Mouse (Mus musculus) induced T-regulatory cell, adult 2 months (primary cell): ENCODE data around the gene Samsn1.

Source experiments
- DNase-seq: peaks from one replicate; pipeline ENCODE4 v3.0.0-alpha.2; 2012; ENCODE audit warnings: low read depth

Samsn1 gene

DNA sequence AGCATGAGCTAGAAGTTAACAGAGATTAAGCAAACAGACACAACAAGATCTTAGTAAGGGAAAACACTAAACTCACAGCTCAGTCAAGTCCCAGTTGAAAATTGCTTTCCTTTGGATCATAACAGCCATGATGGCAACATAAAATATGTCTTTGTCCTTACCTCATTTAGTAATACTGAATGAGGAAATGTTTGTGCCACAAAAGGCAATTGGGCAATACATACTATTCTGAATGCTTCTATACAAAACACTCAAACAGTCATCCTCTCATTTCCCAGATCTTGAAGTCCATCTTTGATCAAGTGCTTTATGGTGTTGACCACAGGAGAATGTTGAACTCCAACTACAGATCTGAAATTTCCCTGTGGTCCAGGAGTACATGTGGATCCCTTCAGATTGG lies 88.7 kb downstream of the Samsn1 start:
- DNase-seq: no peak

DNA sequence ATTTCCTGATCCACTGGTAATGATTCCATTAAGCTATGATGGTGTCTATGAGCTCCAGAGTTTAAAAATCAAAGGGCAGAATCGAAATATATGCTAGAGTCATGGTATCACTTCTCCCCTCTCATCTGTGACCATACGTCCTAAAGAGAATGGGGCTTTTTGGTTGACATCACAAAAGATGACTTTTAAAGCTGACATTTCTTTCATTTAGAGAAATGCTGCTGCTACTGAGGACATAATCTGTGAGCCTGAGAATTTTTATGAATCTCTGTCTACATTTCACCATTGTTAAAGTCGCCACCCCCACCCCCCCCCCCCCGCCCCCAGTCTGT lies 91.9 kb downstream of the Samsn1 start:
- no peak for DNase-seq

DNA sequence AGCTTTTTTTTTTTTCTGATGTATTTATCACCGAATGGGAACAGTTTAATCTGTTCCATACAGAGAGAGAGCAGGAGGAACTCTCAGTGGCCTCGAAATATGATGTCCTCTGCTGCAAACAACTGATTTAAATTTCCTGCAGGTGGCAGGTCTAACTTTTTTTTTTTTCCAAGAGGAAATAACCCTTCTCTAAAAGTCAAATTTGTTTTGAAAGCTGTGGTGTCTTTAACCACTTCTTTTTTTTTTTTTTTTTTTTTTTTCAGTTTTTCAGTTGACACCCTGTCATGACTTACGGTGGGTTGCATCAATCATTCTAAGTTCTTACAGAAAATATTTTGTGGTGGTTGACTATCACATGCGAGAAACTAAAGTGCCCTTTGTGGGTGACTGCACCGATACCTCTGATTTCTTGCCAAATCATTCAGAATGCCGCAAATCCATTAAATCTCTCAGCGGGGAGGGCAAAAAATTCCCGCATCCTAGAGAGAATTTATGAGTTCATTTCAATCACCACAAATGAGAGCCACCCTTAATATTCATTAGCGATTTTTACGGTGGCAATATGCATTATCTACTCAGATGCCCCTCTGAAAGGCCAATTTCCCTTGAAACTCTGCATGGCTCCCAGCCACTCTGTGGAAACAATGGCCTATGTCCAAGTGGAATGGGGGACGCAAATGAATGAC lies 92.4 kb downstream of the Samsn1 start:
- peak; percentile 42 for DNase-seq

DNA sequence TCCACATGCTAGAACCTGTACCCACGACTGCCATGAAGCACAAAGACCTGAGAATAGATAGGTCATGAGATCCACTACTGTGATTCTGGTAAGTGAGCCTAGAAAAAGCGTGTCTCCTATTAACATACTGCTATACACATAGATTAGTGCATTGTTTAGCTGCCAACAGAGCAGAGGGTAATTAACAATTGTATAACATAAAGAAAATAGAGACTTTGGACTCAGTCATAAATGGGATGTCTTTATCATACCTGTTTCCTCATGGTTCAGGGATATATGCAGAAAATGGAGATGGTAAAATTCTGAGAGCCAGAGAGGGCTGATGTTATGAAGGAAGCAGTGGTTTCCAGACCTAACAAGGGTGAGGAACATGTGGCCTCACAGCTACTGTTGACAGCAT lies 95.6 kb downstream of the Samsn1 start:
- no peak for DNase-seq

DNA sequence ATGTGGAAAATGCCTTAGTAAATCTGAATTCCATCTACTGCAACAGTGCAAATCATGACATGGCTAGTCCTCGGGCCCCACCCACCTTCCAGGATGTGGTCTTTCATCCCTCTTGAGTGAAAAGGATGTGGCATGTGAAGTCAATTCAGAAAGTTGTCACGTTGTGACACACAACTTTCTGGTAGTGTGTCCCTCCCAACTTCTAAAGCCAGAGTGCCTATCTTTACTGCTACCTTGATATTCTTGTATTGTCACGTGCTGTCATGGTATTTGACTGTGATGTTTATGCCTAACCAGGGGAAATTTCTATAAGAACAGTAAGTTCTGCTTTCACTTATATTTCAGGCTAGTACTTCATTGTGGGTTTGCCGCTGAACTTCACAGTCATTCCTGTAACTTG lies 101.2 kb downstream of the Samsn1 start:
- peak; percentile 81 for DNase-seq

DNA sequence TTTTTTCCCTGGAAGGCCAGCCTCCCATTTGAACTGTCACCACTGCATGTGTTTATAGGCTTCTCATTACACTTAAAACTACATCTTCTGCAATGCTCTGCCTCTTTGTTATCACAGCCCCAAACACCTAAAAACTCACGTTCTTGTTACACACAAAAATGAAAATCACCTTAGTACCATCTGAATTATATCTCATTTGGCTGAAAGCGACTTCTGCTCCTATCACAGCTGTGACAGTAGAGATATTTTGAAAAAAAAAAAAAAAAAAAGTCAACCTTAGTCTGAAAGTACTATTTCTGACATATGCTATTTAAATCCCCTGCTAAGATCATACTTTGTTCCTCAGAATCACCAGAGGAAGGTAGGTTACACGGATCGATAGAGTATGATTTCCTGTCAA lies 102.8 kb downstream of the Samsn1 start:
- DNase-seq: no peak

DNA sequence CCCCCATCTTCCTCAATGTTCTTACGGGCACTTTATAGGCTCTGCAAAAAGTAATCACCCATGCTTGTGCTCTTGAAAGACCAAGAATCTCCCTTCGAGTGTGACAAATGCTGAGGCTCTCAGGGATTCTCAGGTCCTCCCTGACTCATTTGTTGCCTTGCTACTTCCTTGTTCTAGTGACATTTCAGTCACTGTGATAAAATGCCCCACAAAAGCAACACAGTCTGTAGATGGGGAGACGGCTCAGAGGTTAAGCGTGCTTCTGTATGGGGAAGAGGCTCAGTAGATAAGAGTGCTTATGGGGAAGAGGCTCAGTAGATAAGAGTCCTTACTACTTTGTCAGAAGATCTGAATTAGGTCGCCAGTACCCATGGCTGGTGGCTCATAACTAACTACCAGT lies 104.4 kb downstream of the Samsn1 start:
- no peak for DNase-seq

DNA sequence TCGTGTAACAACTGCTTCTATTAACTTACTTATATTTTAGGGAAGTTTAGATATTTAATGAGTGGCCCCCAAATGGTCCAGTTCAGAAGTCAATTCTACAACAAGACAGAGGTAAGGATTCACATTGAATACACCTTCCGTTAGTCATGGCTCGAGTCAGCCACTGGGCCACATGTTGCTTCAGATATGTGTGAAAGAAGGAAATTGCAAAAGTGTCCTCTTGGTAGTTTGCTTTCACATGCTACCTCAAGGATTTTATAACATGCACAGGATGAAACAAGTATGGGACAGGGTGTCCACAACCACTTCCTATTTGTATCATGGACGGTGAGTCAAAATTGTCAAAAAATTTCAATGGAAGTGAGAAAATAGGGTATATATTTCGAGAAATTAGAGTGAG lies 110.0 kb downstream of the Samsn1 start:
- DNase-seq: no peak

DNA sequence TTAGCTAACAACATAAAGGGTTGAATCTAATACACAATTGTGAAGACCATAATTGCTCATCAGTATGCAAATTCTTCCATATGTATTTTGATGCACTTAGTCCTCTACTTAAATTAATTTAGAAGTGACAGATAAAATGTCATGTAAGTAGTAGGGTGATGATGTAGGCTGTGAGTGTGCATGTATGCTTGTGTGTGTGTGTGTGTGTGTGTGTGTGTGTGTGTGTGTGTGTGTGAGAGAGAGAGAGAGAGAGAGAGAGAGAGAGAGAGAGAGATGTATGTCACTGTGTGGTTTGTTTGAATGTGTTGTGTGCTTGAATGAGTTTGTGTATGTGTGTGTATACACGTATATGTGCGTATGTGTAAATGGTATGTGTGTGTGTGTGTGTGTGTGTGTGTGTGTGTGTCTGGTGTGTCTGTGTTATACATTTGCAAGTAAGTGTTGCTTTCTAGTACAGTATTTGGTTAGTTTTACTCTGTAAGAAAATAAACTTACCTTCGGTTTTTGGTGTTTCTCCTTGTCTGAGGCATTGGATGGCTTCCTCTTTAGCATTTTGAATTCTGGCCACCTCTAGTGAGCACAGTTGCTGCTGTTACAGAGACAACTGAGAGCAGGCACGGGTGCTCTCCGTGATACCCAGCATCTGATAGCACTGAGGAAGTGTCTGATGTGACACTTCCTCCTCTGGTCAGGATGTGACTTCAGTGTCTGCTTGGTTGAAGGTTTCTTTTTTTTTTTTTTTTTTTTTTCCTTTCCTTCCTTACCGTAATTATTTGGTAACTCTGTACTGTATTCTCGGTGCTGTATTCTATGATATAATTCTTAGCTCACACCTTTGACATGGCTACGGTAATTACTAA lies 113.2 kb downstream of the Samsn1 start:
- peak; percentile 92 for DNase-seq

DNA sequence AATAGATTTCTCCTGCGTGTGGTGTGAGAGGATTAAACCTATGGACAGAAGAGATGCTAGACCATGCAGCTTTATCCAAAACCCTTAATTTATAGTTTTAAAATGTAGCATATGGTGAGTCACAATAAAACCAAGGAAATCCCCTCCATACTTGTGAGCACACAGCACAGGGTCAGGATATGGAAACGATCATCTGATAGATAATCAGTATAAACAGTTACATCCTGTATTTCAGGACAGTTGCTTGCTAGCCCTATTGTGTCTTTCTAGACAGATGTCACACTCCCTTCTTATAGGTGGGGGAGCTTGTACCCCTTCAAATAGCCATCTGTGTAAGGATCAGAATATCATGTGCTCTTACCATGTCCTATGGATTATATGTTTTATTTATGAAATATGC lies 115.3 kb downstream of the Samsn1 start:
- DNase-seq: peak; percentile 83

DNA sequence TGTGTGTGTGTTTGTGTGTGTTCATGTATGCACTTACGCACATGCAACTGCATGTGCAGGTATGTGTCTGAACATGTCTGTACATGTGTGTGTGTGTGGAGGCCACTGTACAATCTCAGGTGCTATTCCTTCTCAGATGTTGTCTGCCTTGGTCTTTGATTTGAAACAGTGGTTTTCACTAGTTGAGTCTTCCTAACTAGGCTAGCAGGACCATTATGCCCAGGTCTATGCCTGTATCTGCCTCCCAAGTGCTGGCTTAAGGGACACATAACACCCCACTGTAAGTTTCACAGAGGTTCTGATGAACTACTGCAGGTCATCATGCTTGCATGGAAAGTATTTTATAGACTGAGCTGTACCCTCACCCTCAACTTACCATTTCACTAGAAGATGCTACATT lies 115.8 kb downstream of the Samsn1 start:
- no peak for DNase-seq

DNA sequence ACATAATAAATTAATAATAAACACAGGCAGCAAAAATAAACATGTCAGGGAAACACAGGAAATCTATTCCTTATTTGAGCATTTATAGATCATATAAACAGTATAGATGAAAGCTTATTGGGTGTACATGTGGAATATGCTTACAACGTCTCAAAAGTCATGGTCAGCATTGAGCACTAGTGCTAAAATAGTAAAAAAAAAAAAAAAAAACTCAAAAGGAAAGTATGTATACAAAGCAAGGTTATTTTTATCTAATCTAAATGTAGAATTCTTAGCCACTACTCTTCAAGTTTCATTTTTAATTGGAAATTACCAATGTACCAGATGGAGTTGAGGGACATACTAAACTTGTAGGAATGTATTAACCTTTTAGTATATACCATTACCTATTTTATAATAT lies 116.8 kb downstream of the Samsn1 start:
- DNase-seq: peak; percentile 39

DNA sequence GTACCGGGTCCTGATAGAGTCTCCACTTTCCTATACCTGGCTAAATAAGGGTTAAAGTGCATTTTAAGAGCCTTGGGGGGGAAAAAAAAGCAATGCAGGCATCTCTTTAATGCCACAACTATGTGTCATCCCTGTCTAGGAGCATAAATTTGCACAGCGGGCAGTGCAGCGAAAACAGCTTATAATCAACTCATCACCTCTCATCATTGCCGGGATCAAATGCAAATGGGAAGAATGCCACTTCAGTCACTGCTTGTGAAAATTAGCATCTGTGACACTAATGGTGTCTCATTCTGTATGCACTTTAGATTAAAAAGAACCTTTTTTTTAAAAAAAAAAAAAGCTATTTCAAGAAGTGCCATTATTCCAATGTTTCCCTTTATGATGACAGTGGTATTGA lies 118.0 kb downstream of the Samsn1 start:
- DNase-seq: no peak

DNA sequence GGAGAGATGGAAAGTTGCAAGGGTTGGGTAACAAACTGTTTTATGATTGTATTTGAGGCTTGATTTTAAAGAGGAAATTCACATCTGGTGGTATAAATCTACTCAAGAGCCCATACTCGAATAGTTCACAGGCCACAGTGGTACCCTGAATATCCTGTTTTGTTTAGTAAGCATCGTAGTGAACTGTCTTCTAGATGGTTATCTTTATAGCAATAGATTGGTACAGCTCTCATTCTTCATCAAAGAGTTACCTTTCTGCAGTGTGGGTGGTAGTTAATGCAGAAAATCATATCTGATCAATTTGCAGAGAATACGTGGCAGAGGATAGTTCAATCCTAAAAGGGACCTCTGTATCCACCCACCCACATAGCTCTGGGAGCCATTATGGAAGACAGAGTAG lies 119.1 kb downstream of the Samsn1 start:
- DNase-seq: peak; percentile 62

DNA sequence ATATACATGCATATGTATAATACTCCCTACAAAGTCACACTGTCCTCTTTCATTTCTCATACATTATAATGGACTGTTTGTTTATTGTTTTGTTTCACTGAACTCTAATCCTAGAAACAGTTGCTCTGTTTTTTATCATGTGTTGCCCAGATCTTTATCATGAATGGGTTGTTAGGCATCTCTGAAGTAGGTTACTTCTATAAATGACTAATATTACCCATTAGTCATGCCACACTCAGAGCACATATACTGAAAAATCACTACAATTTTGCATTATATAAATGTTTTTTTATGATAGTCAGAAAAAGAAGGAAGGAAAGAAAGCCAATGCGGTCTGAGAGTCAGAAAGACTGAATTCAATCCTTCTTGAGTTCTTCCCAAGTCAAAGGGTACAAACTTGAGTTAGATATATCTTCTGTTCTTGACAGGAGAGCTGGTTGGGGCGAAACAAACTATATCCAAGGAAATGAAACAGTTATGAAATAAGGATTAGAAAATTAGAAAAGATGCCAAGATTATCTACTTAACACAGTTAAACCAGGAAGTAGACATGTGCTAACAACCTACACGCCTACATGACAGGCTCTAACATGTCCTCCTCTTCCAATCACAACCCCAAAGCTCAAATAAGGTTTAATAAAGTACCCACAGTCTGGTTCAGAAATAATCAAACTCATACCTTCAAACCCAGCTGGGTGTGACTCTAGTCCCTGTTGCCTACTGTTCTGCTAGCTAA lies 122.0 kb downstream of the Samsn1 start:
- peak; percentile 54 for DNase-seq

DNA sequence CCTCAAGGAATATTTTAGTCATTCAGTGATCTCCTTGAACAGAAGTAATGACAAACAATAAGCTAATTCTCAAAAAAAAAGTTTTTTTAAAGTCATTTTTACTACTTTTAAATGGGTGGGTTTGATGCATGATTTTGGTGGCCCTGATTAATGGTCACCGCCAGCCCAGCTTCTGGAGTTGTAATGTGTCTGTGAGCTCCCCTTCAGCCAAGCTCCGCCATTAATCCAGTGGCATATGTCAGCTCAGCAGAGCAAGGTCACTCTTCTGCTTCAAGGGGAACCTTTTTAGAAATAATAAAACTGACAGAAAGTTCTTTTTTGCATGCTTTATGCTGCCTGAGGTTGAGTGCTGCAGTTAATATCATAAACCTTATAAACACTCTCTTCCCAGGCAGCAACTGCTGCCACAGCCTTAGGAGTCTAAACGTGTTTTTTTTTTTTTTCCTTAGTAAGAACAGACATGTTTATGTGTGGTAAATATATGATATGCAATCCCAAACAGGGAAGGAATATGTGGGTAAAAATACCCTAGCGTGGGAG lies 124.2 kb downstream of the Samsn1 start:
- DNase-seq: no peak

DNA sequence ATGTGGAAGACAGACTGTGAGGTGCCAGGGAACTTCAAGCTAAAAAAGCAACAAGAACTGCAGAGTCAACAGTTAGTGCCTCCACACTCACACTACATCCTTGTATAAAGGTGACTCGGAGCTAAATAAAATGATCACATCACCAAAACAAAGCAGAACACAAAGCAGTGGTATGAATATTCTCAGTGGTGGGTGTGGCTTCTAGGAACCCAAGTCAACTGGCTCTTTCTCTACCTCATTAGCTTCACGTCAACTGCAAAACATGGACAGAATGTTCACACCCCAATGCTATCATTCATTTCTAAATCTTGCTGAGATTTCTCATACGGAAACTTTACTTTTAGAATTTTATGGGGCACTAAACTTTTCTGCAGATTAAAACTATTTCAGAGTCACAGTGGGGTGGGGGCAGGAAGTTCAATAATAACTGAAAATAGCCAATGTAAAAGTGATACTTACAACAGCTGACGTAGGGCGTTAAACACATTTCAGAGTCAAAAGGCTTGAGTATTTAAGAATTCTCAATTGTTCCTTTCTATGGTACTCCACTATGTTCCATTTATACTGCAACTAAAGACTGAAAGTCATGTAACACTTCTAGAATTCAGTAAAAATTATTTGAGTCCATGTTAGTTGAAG lies 127.7 kb downstream of the Samsn1 start:
- DNase-seq: peak; percentile 83

DNA sequence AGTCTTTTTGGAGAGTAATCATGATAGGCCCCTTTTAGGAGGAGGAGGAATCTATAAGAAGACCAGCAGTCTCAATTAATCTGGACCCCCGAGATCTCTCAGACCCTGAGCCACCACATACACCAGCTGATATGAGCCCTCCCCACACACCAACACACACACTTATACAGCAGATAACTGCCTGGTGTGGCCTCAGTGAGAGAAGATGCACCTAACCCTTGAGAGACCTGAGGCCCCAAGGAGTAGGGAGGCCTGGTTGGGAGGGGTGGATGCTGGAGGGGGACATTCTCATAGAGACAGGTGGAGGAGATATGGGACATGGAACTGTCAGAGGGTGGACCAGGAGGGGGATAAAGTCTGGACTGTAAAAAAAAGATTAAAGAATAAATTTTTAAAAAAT lies 128.6 kb downstream of the Samsn1 start:
- DNase-seq: no peak

DNA sequence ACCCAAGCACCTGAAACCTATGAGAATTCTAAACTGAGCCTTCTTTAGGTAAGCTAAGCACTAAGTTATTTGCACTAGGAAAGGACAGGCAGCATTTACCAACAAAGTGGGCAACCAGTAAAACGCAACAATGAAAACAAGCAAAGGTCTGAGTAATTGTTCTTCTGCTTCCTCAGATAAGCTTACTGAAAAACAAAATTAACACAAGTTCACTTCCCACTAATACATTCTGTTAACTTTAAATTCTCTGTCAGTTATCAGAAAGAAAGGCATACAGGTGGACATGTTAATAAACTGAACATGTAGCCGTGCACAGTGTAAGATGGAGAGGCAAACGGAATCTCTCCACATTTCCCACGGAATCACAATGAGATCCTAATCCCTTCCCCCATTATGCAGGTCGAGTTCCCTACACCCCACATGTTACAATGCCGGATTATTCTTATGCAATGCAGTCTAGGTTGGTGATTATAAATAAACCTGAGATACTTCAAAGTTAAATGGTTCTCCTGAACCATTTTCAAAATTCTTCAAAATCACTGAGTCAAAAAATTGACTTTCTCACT lies 132.9 kb downstream of the Samsn1 start:
- DNase-seq: no peak

DNA sequence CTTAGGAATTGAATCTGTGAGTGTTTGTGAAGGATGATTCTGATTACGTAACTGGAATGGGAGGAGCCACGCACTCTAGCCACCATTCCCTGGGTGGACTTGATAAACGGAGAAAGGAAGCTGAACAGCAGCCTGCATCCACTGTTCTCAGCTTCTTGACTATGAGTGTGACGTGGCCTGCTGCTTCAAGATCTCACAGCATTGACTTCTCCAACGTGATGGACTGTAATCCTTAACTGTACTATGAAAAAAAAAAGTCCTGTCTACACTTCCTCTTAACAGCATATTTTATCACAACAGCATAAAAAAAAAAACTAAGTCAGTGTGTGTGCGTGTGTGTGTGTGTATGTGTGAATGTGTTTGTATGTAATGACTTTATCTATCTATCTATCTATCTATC lies 134.9 kb downstream of the Samsn1 start:
- DNase-seq: no peak

DNA sequence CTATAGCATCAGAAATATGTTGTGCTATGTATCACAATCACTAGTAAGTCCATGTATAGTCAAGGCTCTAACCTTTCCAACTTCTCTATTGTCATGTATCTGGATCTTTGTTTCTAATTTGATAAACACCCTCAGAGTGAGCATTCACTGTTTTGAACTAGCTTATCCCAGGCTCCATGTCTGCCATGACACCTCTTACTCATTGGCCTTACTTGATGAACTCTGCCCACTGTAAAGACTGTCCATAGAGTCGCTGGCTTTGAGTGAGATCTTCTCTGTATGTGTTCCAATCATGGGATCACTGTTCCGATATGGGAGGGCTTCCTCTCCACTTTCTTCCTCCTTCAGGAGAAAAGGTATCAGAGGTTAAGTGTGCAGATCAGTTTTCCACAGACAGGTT lies 143.2 kb downstream of the Samsn1 start:
- no peak for DNase-seq

DNA sequence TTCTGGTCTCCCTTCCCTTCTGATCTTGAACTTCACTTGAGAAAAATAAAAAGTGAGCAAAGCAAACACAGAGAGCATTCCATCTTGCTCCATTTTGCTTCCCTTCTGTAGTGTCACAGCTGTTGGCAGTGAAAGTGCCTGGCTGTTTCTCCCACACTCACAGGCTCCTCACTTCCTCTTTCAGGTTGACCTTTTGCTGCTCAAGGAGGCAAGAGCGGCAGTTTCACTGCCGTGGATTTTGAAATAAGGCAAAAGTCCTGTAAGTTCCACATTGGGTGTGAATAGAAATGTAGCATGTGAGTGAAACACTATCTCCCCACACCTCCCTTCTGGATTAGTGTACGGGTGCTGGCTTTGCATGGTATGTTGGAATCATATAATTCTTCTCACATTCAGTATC lies 144.9 kb downstream of the Samsn1 start:
- peak; percentile 42 for DNase-seq
